Mouse (Mus musculus) liver, adult 2 months (tissue): ENCODE data around the gene Anapc1. TPM values are rescaled to one million over a fixed set of nuclear protein-coding genes. Genes with fewer than 3 reads are reported as not detected.

Experiments
- DNase-seq: peaks from one replicate; pipeline ENCODE4 v3.0.0-alpha.2; 2011; ENCODE audit warnings: low read depth, low spot score; ENCODE audit errors: extremely low read depth
- H3K27ac ChIP-seq: fragments of 200-500 bp; replicated peaks from 2 replicates; pipeline ENCODE4 v1.5.1; 2012; ENCODE audit warnings: low read depth, mild to moderate bottlenecking, control low read depth, inconsistent platforms, low read length; ENCODE audit not compliant: insufficient read depth
- H3K27me3 ChIP-seq: fragments of 200-500 bp; 2 replicates; pipeline ENCODE4 v1.6.1; 2012; ENCODE audit warnings: mild to moderate bottlenecking, moderate library complexity, low read length, inconsistent platforms; ENCODE audit not compliant: control insufficient read depth, insufficient read depth
- H3K36me3 ChIP-seq: fragments of 200-500 bp; 2 replicates; pipeline ENCODE4 v1.6.1; 2012; ENCODE audit warnings: low read length, inconsistent platforms; ENCODE audit not compliant: control insufficient read depth, insufficient read depth
- H3K4me1 ChIP-seq: fragments of 200-500 bp; 2 replicates; pipeline ENCODE4 v1.6.1; 2011; ENCODE audit warnings: low read length; ENCODE audit not compliant: control insufficient read depth, insufficient read depth
- H3K4me3 ChIP-seq: fragments of 200-500 bp; 2 replicates; pipeline ENCODE4 v1.5.1; 2011; ENCODE audit warnings: low read depth, mild to moderate bottlenecking, control low read depth, low read length, moderate library complexity; ENCODE audit not compliant: insufficient read depth
- H3K79me2 ChIP-seq: fragments of 200-500 bp; 2 replicates; pipeline ENCODE4 v1.6.1; 2012; ENCODE audit warnings: inconsistent platforms, mild to moderate bottlenecking, low read length, moderate library complexity; ENCODE audit not compliant: control insufficient read depth, insufficient read depth
- H3K9ac ChIP-seq: fragments of 200-500 bp; 2 replicates; pipeline ENCODE4 v1.6.1; 2012; ENCODE audit warnings: low read depth, mild to moderate bottlenecking, control low read depth, inconsistent platforms, low read length
- CTCF ChIP-seq: fragments of 200-500 bp; IDR thresholded peaks from 2 replicates; pipeline ENCODE4 v1.5.1; 2011; ENCODE audit warnings: low read depth, low read length, control low read depth
- POLR2A ChIP-seq: fragments of 200-500 bp; IDR thresholded peaks from 2 replicates; pipeline ENCODE4 v1.6.1; 2011; ENCODE audit warnings: low read length, control low read depth; ENCODE audit not compliant: insufficient read depth; ENCODE audit errors: extremely low read depth
- WGBS: fragments of 180-500 bp; shearing (Covaris S2); methylation state at CpG from one replicate; pipeline ENCODE4 v1.1.7; 2018; 5-methylcytosine and 5-hydroxymethylcytosine counted together
- polyA plus RNA-seq: library from polyadenylated mRNA; depleted of rRNA; stranded (reverse); fragments of >200 nt; gene quantifications from 2 replicates; pipeline ENCODE4 v1.2.3, GENCODE M21; 2012
- total RNA-seq: library from RNA; depleted of rRNA; stranded (reverse); fragments of >200 nt; gene quantifications from 2 replicates; pipeline ENCODE4 v1.2.3, GENCODE M21; 2014

Gene Anapc1
- total and polyA plus RNA-seq, 2 experiments: 22.3 to 33.0 TPM

DNA sequence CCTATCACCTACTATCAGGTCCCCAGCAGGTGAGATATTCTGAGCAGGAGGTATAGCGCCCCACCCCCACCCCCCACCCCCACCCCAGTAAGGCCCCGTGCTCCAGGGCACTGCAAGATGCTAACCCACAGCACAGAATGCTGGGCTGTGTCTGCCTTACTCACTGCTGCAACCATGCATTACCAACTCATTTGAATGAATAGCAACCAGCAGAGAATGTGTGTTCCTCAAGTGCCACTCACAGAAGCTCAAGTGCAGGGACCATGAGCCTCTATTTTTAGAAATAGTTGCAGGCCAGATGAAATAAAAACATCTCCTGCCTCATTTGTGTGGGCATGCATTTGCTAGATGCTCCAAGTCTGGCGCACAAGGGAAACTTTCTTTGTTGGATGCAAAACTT is 40.4 kb upstream of the Anapc1 start:
- peaks cover 4% of the 10 kb centered on the region; the same call in 1 of the 2 replicates for H3K79me2 ChIP-seq
- H3K4me1 ChIP-seq: no peaks in the 10 kb centered on the region; the same call in none of the 2 replicates
- H3K36me3 ChIP-seq: peaks cover 6% of the 10 kb centered on the region
- H3K4me3 ChIP-seq: no peak overlapping the region
- H3K27ac ChIP-seq: no peak overlapping the region
- 68% methylated on average over 3 of the region's 3 CpGs for WGBS
- TF ChIP-seq CTCF (no peak), POLR2A (no peak)
- no peak overlapping the region for H3K9ac ChIP-seq
- no peaks in the 10 kb centered on the region for H3K27me3 ChIP-seq
- no peak for DNase-seq

DNA sequence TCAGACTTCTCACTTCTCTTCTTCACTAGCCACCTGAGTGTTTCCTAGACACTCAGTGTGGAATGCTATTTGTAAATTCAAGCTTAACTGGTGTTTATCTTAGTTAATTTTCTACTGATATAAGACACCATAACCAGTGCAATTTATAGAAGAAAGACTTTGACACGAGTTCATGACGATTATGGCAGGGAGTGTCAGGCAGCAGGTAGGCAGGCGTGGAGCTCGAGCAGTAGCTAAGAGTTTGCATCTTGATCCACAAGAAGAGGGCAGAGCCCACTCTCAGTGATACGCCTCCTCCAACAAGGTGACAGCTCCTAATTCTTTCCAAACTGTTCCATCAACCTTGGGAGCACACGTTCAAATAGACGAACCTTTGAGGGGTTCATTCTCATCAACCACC is 39.4 kb upstream of the Anapc1 start:
- 68% methylated on average over 7 of the region's 7 CpGs for WGBS
- TF ChIP-seq POLR2A (no peak), CTCF (no peak)
- Histone ChIP-seq H3K79me2 (peaks cover 9% of the 10 kb centered on the region), H3K4me3 (no peak overlapping the region), H3K27me3 (no peaks in the 10 kb centered on the region), H3K27ac (no peak overlapping the region), H3K36me3 (peaks cover 6% of the 10 kb centered on the region), H3K4me1 (no peaks in the 10 kb centered on the region; the same call in 1 of the 2 replicates), H3K9ac (no peak overlapping the region)
- no peak for DNase-seq

DNA sequence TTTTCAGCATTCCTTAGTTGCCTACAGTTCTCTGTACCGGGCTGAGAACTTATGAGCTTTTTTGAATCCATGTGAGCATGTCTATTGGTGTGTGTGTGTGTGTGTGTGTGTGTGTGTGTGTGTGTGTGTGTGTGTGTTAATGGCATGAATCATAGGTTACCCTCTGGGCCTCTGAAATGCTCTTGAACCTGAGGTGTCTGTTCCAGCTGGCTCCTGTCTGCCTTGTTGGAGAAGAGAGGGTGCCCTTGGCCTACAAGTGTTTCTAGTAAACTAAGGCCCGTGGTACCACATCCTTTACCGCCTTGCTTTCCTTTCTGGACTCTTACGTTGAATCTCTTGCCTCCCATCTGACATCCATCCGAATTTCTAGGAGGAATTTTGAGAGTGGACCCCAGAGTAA is 38.9 kb upstream of the Anapc1 start:
- H3K27me3 ChIP-seq: no peaks in the 10 kb centered on the region
- no peak overlapping the region for H3K27ac ChIP-seq
- H3K79me2 ChIP-seq: peaks cover 9% of the 10 kb centered on the region
- no peak for DNase-seq
- H3K9ac ChIP-seq: no peak overlapping the region
- 85% methylated on average over 5 of the region's 5 CpGs for WGBS
- no peaks in the 10 kb centered on the region; the same call in 1 of the 2 replicates for H3K4me1 ChIP-seq
- no peak overlapping the region for H3K4me3 ChIP-seq
- TF ChIP-seq POLR2A (no peak), CTCF (no peak)
- H3K36me3 ChIP-seq: peaks cover 6% of the 10 kb centered on the region

DNA sequence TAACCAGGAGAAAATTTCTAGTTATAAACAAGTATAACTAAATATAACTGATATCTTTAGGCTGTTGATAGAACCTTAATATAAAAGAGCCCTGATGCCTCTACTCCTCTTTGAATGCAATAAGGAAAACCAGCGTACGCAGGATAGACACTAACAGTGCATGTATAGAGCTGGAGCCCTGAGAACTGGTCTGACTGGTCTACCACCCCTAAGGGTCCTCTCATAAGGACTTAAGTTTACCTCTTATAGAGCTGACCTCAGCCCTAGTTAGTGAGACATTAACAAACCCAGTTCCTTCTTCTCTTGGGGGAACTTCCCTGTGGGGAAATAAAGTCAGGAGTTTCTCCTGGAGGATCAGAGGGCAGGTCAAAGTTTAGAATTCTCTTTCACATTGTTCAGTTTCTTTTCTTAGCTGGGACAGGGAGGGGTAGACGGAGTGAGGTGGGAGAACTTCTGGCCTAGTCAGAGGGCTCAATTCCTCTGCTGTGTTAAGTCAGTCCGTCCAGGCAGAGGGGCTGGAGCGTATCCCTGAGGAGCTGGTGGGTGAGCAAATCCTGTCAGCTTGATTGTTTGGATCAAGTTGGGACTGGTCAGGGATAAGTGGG is 35.0 kb upstream of the Anapc1 start:
- Histone ChIP-seq H3K27ac (no peak overlapping the region), H3K4me1 (no peaks in the 10 kb centered on the region; the same call in 1 of the 2 replicates), H3K79me2 (peaks cover 9% of the 10 kb centered on the region), H3K36me3 (peaks cover 1% of the 10 kb centered on the region; the same call in 1 of the 2 replicates), H3K4me3 (no peak overlapping the region), H3K27me3 (no peaks in the 10 kb centered on the region), H3K9ac (no peak overlapping the region)
- TF ChIP-seq POLR2A: no peak
- TF ChIP-seq CTCF: no peak
- no peak for DNase-seq
- 91% methylated on average over 5 of the region's 5 CpGs for WGBS

DNA sequence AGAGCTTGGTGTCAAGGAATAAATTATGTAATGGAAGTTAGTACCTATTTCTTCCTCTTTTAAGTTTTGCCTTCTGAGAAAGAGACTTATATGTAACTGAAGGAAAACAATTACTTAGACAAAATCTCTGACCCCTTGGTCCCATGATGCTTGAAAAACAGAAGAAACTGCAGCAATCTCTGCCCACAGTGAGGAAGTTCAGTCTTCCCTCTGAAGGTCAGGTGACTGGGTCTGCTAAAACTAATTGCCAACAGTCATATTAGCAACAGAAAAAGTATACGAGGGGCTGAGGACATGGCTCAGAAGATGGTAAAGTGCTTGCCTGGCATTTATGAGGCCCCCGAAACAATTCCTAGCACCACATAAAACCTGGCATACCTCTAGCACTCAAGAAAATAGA is 32.2 kb upstream of the Anapc1 start:
- no peak overlapping the region for H3K4me3 ChIP-seq
- no peaks in the 10 kb centered on the region for H3K27me3 ChIP-seq
- peaks cover 12% of the 10 kb centered on the region for H3K79me2 ChIP-seq
- H3K9ac ChIP-seq: no peak overlapping the region
- TF ChIP-seq POLR2A (no peak), CTCF (no peak)
- WGBS: 92% methylated on average over 2 of the region's 2 CpGs
- peak; percentile 41 for DNase-seq
- H3K4me1 ChIP-seq: peaks cover 19% of the 10 kb centered on the region
- no peak overlapping the region for H3K27ac ChIP-seq
- H3K36me3 ChIP-seq: no peaks in the 10 kb centered on the region

DNA sequence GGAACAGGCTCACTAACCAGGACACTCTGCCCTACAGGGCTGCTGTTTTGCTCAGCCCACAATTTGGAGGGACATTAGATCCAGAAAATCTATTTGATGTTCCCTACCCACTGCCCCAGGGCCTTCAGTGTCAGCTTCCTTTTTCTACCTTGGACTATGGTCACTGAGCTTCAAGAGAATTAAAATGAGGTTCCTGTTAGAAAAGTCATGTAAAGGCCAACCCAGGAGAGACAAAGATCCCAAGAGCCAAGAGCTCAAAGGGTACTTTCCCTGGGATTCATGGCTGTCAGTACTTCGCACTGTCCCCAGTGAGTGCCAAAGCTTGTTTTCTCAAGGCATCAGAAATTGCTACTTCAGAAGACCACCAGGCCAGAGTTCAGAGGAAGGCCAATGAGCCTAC is 28.8 kb upstream of the Anapc1 start:
- H3K4me1 ChIP-seq: peaks cover 32% of the 10 kb centered on the region
- 50% methylated on average over 1 of the region's 1 CpGs for WGBS
- TF ChIP-seq POLR2A (no peak), CTCF (no peak)
- H3K36me3 ChIP-seq: no peaks in the 10 kb centered on the region; the same call in 1 of the 2 replicates
- no peak overlapping the region for H3K4me3 ChIP-seq
- H3K27me3 ChIP-seq: no peaks in the 10 kb centered on the region
- peaks cover 8% of the 10 kb centered on the region for H3K79me2 ChIP-seq
- DNase-seq: peak; percentile 76
- no peak overlapping the region for H3K9ac ChIP-seq
- peak overlapping the region; percentile 55 for H3K27ac ChIP-seq
